Mouse (Mus musculus): ENCODE results near the gene Rhot1. TPM values are rescaled to one million over a fixed set of nuclear protein-coding genes. Genes with fewer than 3 reads are reported as not detected.

Rhot1 gene
- polyA plus RNA-seq, 1 experiment from 2014 or later: 48.3 TPM

GRCm38 (mm10) chr11:80264137-80264536 lies 55.3 kb downstream of the Rhot1 start:
- no peaks in the 10 kb centered on the region for H3K9me3 ChIP-seq (replicated peaks; ENCODE audit: control insufficient read depth, low read length)
- no peak overlapping the region for H3K27ac ChIP-seq (ENCODE audit: low read length)
- no peaks in the 10 kb centered on the region for H3K27me3 ChIP-seq (ENCODE audit: control insufficient read depth, insufficient read depth, low read length)
- H3K4me3 ChIP-seq (replicated peaks; ENCODE audit: low read length): no peak overlapping the region
- H3K36me3 ChIP-seq (ENCODE audit: control insufficient read depth, insufficient read depth, low read length): peaks cover 5% of the 10 kb centered on the region; the same call in 1 of the 2 replicates
- H3K9ac ChIP-seq (ENCODE audit: low read length): no peak overlapping the region
- ATAC-seq (ENCODE audit: insufficient read depth, low FRiP score): no peak
- WGBS: 82% methylated on average over 8 of the region's 8 CpGs
- H3K4me2 ChIP-seq (ENCODE audit: low read depth, low read length): no peak overlapping the region
- no peaks in the 10 kb centered on the region for H3K4me1 ChIP-seq (ENCODE audit: control insufficient read depth, insufficient read depth, low read length)

DNA sequence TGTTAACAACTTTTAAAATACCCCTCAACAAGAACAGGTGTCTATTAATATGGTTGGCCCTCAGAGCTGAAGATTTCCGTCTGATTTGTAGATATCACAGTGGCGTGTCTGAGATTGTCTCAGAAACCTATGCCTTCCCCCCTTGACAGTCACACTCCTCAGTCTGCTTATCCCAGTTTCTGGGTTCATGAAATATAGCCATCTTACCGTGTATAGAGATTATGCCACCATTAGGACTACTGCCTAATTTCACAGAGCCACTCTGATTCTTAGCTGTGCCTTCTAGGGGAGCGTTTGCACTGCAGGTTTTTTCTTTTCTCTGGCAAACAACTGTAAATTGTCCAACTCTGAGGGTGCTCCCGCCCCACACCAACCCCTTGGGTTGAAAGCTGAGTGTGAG lies 62.3 kb downstream of the Rhot1 start:
- H3K4me3 ChIP-seq (replicated peaks; ENCODE audit: low read length): no peak overlapping the region
- no peaks in the 10 kb centered on the region for H3K9me3 ChIP-seq (replicated peaks; ENCODE audit: control insufficient read depth, low read length)
- 75% methylated on average over 5 of the region's 5 CpGs for WGBS

GRCm38 (mm10) chr11:80275011-80275410 lies 66.2 kb downstream of the Rhot1 start:
- Histone ChIP-seq H3K36me3 (ENCODE audit: control insufficient read depth, insufficient read depth, low read length) (no peaks in the 10 kb centered on the region), H3K27ac (ENCODE audit: low read length) (no peak overlapping the region), H3K4me1 (ENCODE audit: control insufficient read depth, insufficient read depth, low read length) (no peaks in the 10 kb centered on the region), H3K27me3 (ENCODE audit: control insufficient read depth, insufficient read depth, low read length) (no peaks in the 10 kb centered on the region), H3K9me3 (replicated peaks; ENCODE audit: control insufficient read depth, low read length) (no peaks in the 10 kb centered on the region), H3K4me3 (replicated peaks; ENCODE audit: low read length) (no peak overlapping the region), H3K4me2 (ENCODE audit: low read depth, low read length) (no peak overlapping the region), H3K9ac (ENCODE audit: low read length) (no peak overlapping the region)
- no peak for ATAC-seq (ENCODE audit: insufficient read depth, low FRiP score)
- 61% methylated on average over 3 of the region's 3 CpGs for WGBS

More for the DNA sequence above, 62.3 kb downstream of the Rhot1 start:
- H3K4me1 ChIP-seq (ENCODE audit: control insufficient read depth, insufficient read depth, low read length): no peaks in the 10 kb centered on the region
- no peak overlapping the region for H3K4me2 ChIP-seq (ENCODE audit: low read depth, low read length)
- ATAC-seq (ENCODE audit: insufficient read depth, low FRiP score): no peak
- no peak overlapping the region for H3K27ac ChIP-seq (ENCODE audit: low read length)
- H3K27me3 ChIP-seq (ENCODE audit: control insufficient read depth, insufficient read depth, low read length): no peaks in the 10 kb centered on the region
- H3K36me3 ChIP-seq (ENCODE audit: control insufficient read depth, insufficient read depth, low read length): peaks cover 3% of the 10 kb centered on the region; the same call in 1 of the 2 replicates
- H3K9ac ChIP-seq (ENCODE audit: low read length): no peak overlapping the region

DNA sequence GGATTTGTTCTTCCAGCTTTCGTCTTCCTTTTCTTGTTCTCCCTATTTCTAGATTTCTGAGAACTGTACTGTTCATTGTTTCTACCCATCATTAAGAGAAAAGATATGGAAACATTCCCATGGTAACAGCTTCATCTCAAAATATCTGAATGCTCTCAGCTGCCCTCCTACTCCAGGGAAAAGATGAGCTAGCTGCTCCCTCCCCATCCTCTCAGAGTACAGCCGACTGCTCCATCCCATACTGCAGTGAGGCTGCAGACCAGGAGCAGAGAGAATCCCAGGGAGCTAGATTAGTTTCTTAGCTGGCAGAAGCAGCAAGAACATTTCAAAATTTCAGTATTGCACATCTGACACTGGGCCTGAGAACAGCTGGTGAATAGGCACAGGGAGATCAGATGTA lies 69.2 kb downstream of the Rhot1 start:
- H3K27me3 ChIP-seq (ENCODE audit: control insufficient read depth, insufficient read depth, low read length): no peaks in the 10 kb centered on the region
- no peak for ATAC-seq (ENCODE audit: insufficient read depth, low FRiP score)
- H3K9ac ChIP-seq (ENCODE audit: low read length): no peak overlapping the region
- no peaks in the 10 kb centered on the region for H3K4me1 ChIP-seq (ENCODE audit: control insufficient read depth, insufficient read depth, low read length)
- WGBS: 62% methylated on average over 2 of the region's 2 CpGs
- H3K36me3 ChIP-seq (ENCODE audit: control insufficient read depth, insufficient read depth, low read length): no peaks in the 10 kb centered on the region
- no peak overlapping the region for H3K27ac ChIP-seq (ENCODE audit: low read length)
- H3K4me2 ChIP-seq (ENCODE audit: low read depth, low read length): no peak overlapping the region
- no peak overlapping the region for H3K4me3 ChIP-seq (replicated peaks; ENCODE audit: low read length)
- H3K9me3 ChIP-seq (replicated peaks; ENCODE audit: control insufficient read depth, low read length): no peaks in the 10 kb centered on the region; the same call in 1 of the 2 replicates

- Histone ChIP-seq H3K27me3 (ENCODE audit: control insufficient read depth, insufficient read depth, low read length) (no peaks in the 10 kb centered on the region), H3K9me3 (replicated peaks; ENCODE audit: control insufficient read depth, low read length) (no peaks in the 10 kb centered on the region; the same call in 1 of the 2 replicates), H3K36me3 (ENCODE audit: control insufficient read depth, insufficient read depth, low read length) (no peaks in the 10 kb centered on the region), H3K4me2 (ENCODE audit: low read depth, low read length) (no peak overlapping the region), H3K9ac (ENCODE audit: low read length) (no peak overlapping the region), H3K27ac (ENCODE audit: low read length) (no peak overlapping the region), H3K4me3 (replicated peaks; ENCODE audit: low read length) (no peak overlapping the region), H3K4me1 (ENCODE audit: control insufficient read depth, insufficient read depth, low read length) (no peaks in the 10 kb centered on the region)
- ATAC-seq (ENCODE audit: insufficient read depth, low FRiP score): no peak
- WGBS: 63% methylated on average over 3 of the region's 3 CpGs
Observed at GRCm38 (mm10) chr11:80283786-80284185, 75.0 kb downstream of the Rhot1 start.

DNA sequence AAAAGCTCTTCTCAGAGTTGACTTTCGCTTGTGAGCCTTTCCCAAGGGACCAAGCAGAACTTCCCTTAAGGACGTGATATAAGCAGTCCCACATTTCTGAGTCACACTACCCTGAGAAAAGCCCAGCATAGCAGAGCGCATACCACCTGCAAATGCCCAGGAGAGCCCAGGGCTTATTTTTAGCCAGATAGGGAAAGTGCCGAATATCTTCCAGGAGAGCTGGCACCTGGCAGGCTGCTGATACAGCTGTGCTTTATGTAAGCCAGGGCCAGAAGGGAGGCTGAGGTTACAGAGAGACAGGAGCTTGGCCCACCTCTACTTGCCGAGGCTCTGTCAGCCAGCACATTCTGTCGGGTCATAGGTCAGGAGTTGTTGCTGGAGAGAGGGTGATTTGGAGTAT lies 75.8 kb downstream of the Rhot1 start:
- no peak overlapping the region for H3K27ac ChIP-seq (ENCODE audit: low read length)
- no peaks in the 10 kb centered on the region; the same call in 1 of the 2 replicates for H3K9me3 ChIP-seq (replicated peaks; ENCODE audit: control insufficient read depth, low read length)
- no peak overlapping the region for H3K9ac ChIP-seq (ENCODE audit: low read length)
- WGBS: 40% methylated on average over 6 of the region's 6 CpGs
- H3K27me3 ChIP-seq (ENCODE audit: control insufficient read depth, insufficient read depth, low read length): no peaks in the 10 kb centered on the region
- no peak overlapping the region for H3K4me3 ChIP-seq (replicated peaks; ENCODE audit: low read length)
- no peak for ATAC-seq (ENCODE audit: insufficient read depth, low FRiP score)
- no peak overlapping the region for H3K4me2 ChIP-seq (ENCODE audit: low read depth, low read length)
- peaks cover 6% of the 10 kb centered on the region for H3K4me1 ChIP-seq (ENCODE audit: control insufficient read depth, insufficient read depth, low read length)
- no peaks in the 10 kb centered on the region for H3K36me3 ChIP-seq (ENCODE audit: control insufficient read depth, insufficient read depth, low read length)

DNA sequence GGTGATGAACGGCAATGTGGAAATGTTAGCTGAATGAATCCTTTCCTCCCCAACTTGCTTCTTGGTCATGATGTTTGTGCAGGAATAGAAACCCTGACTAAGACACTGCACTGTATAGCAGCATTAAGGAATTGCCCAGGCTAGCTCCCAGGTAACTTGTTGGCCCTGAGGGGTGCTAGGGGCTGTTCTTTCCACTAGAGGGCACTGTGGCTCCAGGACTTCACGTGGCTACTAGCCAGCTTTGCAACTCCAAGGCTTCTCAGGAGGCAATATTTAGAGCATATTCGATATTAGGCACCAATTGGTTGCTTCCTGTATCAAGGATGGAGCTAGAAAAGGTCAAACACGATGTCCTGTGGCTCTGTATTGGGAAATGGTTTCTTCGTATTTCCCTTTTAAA lies 78.3 kb downstream of the Rhot1 start:
- H3K4me2 ChIP-seq (ENCODE audit: low read depth, low read length): no peak overlapping the region
- H3K9ac ChIP-seq (ENCODE audit: low read length): no peak overlapping the region
- H3K27me3 ChIP-seq (ENCODE audit: control insufficient read depth, insufficient read depth, low read length): no peaks in the 10 kb centered on the region
- H3K9me3 ChIP-seq (replicated peaks; ENCODE audit: control insufficient read depth, low read length): no peaks in the 10 kb centered on the region; the same call in 1 of the 2 replicates
- H3K4me3 ChIP-seq (replicated peaks; ENCODE audit: low read length): no peak overlapping the region
- ATAC-seq (ENCODE audit: insufficient read depth, low FRiP score): no peak
- 19% methylated on average over 5 of the region's 5 CpGs for whole genome bisulfite sequencing
- no peaks in the 10 kb centered on the region for H3K36me3 ChIP-seq (ENCODE audit: control insufficient read depth, insufficient read depth, low read length)
- H3K27ac ChIP-seq (ENCODE audit: low read length): no peak overlapping the region
- peaks cover 15% of the 10 kb centered on the region for H3K4me1 ChIP-seq (ENCODE audit: control insufficient read depth, insufficient read depth, low read length)

GRCm38 (mm10) chr11:80289701-80290445 lies 81.1 kb downstream of the Rhot1 start:
- 1% methylated on average over 23 of the region's 23 CpGs for WGBS
- Histone ChIP-seq H3K27ac (ENCODE audit: low read length) (peak overlapping the region; percentile 82), H3K4me2 (ENCODE audit: low read depth, low read length) (peak overlapping the region; percentile 61), H3K27me3 (ENCODE audit: control insufficient read depth, insufficient read depth, low read length) (no peaks in the 10 kb centered on the region), H3K36me3 (ENCODE audit: control insufficient read depth, insufficient read depth, low read length) (no peaks in the 10 kb centered on the region), H3K4me3 (replicated peaks; ENCODE audit: low read length) (peak overlapping the region; percentile 35), H3K9ac (ENCODE audit: low read length) (0 out of 2 replicates have a peak overlapping the region, but pooled peaks have one; percentile 16), H3K9me3 (replicated peaks; ENCODE audit: control insufficient read depth, low read length) (no peaks in the 10 kb centered on the region), H3K4me1 (ENCODE audit: control insufficient read depth, insufficient read depth, low read length) (peaks cover 17% of the 10 kb centered on the region)
- ATAC-seq (ENCODE audit: insufficient read depth, low FRiP score): peak; percentile 88

DNA sequence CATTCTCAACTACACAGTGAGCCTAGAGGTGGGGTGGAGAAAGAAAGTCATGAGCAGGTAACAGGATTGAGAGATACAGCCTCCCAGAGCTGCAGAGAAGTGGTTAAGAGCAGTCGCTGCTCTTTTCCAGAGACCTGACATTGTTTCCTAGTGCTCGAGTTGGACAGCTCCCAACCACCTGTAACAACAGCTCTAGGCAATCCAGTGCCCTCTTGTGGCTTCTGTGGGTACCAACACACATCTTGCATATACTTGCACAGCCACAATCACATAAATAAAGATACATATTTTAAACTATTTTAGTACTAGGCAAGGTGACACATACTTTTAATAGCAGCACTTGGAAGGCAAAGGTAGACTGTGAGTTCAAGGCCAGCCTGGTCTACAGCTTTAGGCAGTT lies 82.2 kb downstream of the Rhot1 start:
- no peak for ATAC-seq (ENCODE audit: insufficient read depth, low FRiP score)
- H3K9me3 ChIP-seq (replicated peaks; ENCODE audit: control insufficient read depth, low read length): no peaks in the 10 kb centered on the region
- no peak overlapping the region for H3K4me2 ChIP-seq (ENCODE audit: low read depth, low read length)
- H3K9ac ChIP-seq (ENCODE audit: low read length): no peak overlapping the region
- H3K4me3 ChIP-seq (replicated peaks; ENCODE audit: low read length): no peak overlapping the region
- H3K36me3 ChIP-seq (ENCODE audit: control insufficient read depth, insufficient read depth, low read length): no peaks in the 10 kb centered on the region
- WGBS: 74% methylated on average over 2 of the region's 2 CpGs
- no peaks in the 10 kb centered on the region for H3K27me3 ChIP-seq (ENCODE audit: control insufficient read depth, insufficient read depth, low read length)
- H3K4me1 ChIP-seq (ENCODE audit: control insufficient read depth, insufficient read depth, low read length): peaks cover 21% of the 10 kb centered on the region
- H3K27ac ChIP-seq (ENCODE audit: low read length): no peak overlapping the region
